Mouse (Mus musculus): Measurements from ENCODE around the gene Zfp326. TPM values are rescaled to one million over a fixed set of nuclear protein-coding genes. Genes with fewer than 3 reads are reported as not detected.

Zfp326 gene
- polyA plus RNA-seq, 1 experiment from 2014 or later: 17.7 TPM

- no peak for DNase-seq (ENCODE audit: low spot score)
- no peak overlapping the region for H3K9ac ChIP-seq (ENCODE audit: low read length)
- H3K4me3 ChIP-seq (ENCODE audit: low read depth, low read length): no peak overlapping the region
- TF ChIP-seq CTCF (IDR thresholded peaks at IDR 0.05; ENCODE audit: low read depth): peak; percentile 76
- no peak for TF ChIP-seq EP300 (optimal IDR thresholded peaks at IDR 0.05)
- no peaks in the 10 kb centered on the region for H3K27me3 ChIP-seq (ENCODE audit: control insufficient read depth, insufficient read depth, low read length)
- no peaks in the 10 kb centered on the region for H3K9me3 ChIP-seq (ENCODE audit: control insufficient read depth, low read length)
- H3K4me2 ChIP-seq (replicated peaks; ENCODE audit: low read depth): no peak overlapping the region
- WGBS: 35% methylated on average over 3 of the region's 3 CpGs
- no peaks in the 10 kb centered on the region for H3K4me1 ChIP-seq (replicated peaks; ENCODE audit: control insufficient read depth, insufficient read depth)
- no peaks in the 10 kb centered on the region for H3K36me3 ChIP-seq (ENCODE audit: control insufficient read depth, insufficient read depth, low read length)
- no peak overlapping the region for H3K27ac ChIP-seq (replicated peaks)
- no peak for ATAC-seq (ENCODE audit: low FRiP score, low TSS enrichment)
Measured at GRCm38 (mm10) chr5:105930282-105930681, 53.9 kb downstream of the Zfp326 start.

DNA sequence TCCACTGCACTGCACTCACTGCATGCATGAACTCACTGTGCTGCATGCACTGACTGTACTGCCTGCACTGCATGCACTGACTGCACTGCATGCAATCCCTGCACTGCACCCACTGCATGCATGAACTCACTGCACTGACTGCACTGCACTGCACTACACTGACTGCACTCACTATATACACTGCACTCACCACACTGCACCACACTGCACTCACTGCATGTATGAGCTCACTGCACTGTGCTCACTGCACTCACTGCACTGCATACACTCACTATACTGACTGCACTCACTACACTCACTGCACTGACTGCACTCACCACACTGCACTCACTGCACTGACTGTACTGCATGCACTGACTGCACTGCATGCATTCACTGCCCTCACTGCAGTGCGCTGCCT, 56.0 kb downstream of the Zfp326 start:
- Histone ChIP-seq H3K9ac (ENCODE audit: low read length) (no peak overlapping the region), H3K36me3 (ENCODE audit: control insufficient read depth, insufficient read depth, low read length) (no peaks in the 10 kb centered on the region), H3K4me2 (replicated peaks; ENCODE audit: low read depth) (no peak overlapping the region), H3K4me1 (replicated peaks; ENCODE audit: control insufficient read depth, insufficient read depth) (no peaks in the 10 kb centered on the region), H3K4me3 (ENCODE audit: low read depth, low read length) (no peak overlapping the region), H3K27ac (replicated peaks) (no peak overlapping the region), H3K9me3 (ENCODE audit: control insufficient read depth, low read length) (no peaks in the 10 kb centered on the region), H3K27me3 (ENCODE audit: control insufficient read depth, insufficient read depth, low read length) (no peaks in the 10 kb centered on the region)
- WGBS: 95% methylated on average over 1 of the region's 1 CpGs
- ATAC-seq (ENCODE audit: low FRiP score, low TSS enrichment): no peak
- no peak for DNase-seq (ENCODE audit: low spot score)
- TF ChIP-seq CTCF (IDR thresholded peaks at IDR 0.05; ENCODE audit: low read depth) (no peak), EP300 (optimal IDR thresholded peaks at IDR 0.05) (no peak)

DNA sequence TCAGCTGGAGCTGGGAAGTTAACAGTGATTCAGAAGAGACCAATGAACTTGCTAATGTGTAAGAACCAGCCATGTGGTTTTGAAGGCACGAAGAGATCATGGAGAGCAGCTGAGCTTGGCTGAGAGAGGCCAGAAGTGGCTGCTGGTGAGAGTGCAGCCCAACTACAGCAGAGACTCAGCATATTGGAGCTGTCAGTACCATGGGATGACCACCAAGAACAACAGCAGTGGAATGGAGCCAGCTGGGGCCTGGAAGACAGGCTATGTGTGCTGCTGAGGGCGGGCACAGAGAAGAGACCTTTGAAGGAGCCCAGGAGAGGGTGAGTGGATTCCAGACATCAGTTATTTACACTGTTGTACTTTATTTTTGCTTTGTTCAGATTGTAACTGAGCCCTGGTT, 65.6 kb downstream of the Zfp326 start:
- H3K4me2 ChIP-seq (replicated peaks; ENCODE audit: low read depth): no peak overlapping the region
- no peak overlapping the region for H3K4me3 ChIP-seq (ENCODE audit: low read depth, low read length)
- 80% methylated on average over 2 of the region's 2 CpGs for WGBS
- TF ChIP-seq EP300 (optimal IDR thresholded peaks at IDR 0.05) (no peak), CTCF (IDR thresholded peaks at IDR 0.05; ENCODE audit: low read depth) (no peak)
- no peaks in the 10 kb centered on the region for H3K36me3 ChIP-seq (ENCODE audit: control insufficient read depth, insufficient read depth, low read length)
- no peaks in the 10 kb centered on the region for H3K4me1 ChIP-seq (replicated peaks; ENCODE audit: control insufficient read depth, insufficient read depth)
- DNase-seq (ENCODE audit: low spot score) (no peak), ATAC-seq (ENCODE audit: low FRiP score, low TSS enrichment) (no peak)
- no peak overlapping the region for H3K27ac ChIP-seq (replicated peaks)
- H3K9me3 ChIP-seq (ENCODE audit: control insufficient read depth, low read length): no peaks in the 10 kb centered on the region
- no peak overlapping the region for H3K9ac ChIP-seq (ENCODE audit: low read length)
- no peaks in the 10 kb centered on the region for H3K27me3 ChIP-seq (ENCODE audit: control insufficient read depth, insufficient read depth, low read length)

Other genes with a start within 250 kb of the Zfp326 start
- 10.2 and 10.7 TPM in 2 replicates for gene Lrrc8d, start 176.6 kb upstream of the Zfp326 start, polyA plus RNA-seq (2015; fragmentation: Nextera tagmentation; extraction: Ambion mirVana)